Mouse (Mus musculus) Patski (cell line): ENCODE data around the gene Eda. TPM values are rescaled to one million over a fixed set of nuclear protein-coding genes. Genes with fewer than 3 reads are reported as not detected.

Source experiments
- ATAC-seq: fragments of 100-300 bp; one replicate; pipeline ENCODE4 v1.8.0; 2021
- CTCF ChIA-PET: fragments of 350-600 bp; sonication (Branson Sonifier 250); formaldehyde crosslinking; loops from one replicate; lab custom pipeline; 2022; ENCODE audit warnings: inconsistent platforms; lab: Charles Lee
- POLR2A ChIA-PET: fragments of 350-600 bp; sonication (Branson Sonifier 250); formaldehyde crosslinking; loops from one replicate; lab custom pipeline; 2022; ENCODE audit warnings: antibody characterized with exemption, inconsistent platforms; lab: Charles Lee
- DNase-seq: peaks from one replicate; pipeline ENCODE4 v3.0.0-alpha.2; 2011; ENCODE audit warnings: low read depth, low spot score
- H3K27me3 ChIP-seq: fragments of 371-371 bp; one replicate; pipeline ENCODE4 v1.5.1; 2021
- CTCF ChIP-seq: fragments of 100-300 bp; IDR thresholded peaks from one replicate; pipeline ENCODE4 v1.5.1; 2021
- in situ Hi-C: fragments of 300-500 bp; cut with MboI; formaldehyde crosslinking; loops from 3 replicates; pipeline ENCODE4 v1.11.1; 2018; ENCODE audit warnings: low pct_unique_long_range_greater_than_20kb, mixed read lengths
- polyA plus RNA-seq: library from polyadenylated mRNA; unstranded; gene quantifications from one replicate; pipeline ENCODE4 v1.2.3, GENCODE M21; 2021

Gene Eda
- 0.03 TPM for polyA plus RNA-seq

DNA sequence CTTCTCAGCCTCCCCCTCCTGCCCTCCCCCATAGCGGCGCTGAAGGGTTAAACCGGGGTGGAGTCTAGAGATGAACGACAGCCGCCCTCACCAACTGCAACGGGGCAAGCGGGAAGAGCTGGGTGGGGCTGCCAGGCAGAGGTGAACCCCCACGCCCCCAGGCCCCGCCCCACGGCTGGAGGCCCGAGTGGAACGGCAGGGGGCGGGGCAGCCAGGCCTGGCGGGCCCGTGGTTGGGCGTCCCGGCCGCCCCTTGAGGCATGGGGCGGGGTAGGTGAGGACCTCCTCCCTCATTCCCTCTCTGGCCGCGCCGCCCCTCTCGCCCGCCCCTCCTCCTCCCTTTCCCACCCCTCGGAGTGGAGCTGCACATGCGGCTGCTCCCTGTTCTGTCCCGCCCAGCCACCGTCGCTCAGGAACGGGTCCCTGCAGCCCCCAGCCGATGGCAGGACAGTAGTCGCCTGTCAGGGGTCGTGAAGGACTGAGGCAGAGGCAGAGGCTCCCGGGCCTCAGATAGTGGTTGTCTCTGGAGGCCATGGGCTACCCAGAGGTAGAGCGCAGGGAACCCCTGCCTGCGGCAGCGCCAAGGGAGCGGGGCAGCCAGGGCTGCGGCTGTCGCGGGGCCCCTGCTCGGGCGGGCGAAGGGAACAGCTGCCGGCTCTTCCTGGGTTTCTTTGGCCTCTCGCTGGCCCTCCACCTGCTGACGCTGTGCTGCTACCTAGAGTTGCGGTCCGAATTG, at the start of gene Eda:
Eda (plus strand) TSS at position 357 of the 735 bp plus-strand sequence.
- TF ChIP-seq CTCF, result no peak
- DNase-seq (no peak), ATAC-seq (peak; percentile 70)
- POLR2A ChIA-PET, result no interaction called here
- in situ Hi-C loops, result no loop called here
- CTCF ChIA-PET, result no interaction called here
- peaks cover 56% of the 10 kb centered on the region for H3K27me3 ChIP-seq

GRCm38 (mm10) chrX:99961002-99961401, 14.4 kb upstream of the Eda start:
- in situ Hi-C loops, result no loop called here
- ATAC-seq, result no peak
- CTCF ChIA-PET, result no interaction called here

DNA sequence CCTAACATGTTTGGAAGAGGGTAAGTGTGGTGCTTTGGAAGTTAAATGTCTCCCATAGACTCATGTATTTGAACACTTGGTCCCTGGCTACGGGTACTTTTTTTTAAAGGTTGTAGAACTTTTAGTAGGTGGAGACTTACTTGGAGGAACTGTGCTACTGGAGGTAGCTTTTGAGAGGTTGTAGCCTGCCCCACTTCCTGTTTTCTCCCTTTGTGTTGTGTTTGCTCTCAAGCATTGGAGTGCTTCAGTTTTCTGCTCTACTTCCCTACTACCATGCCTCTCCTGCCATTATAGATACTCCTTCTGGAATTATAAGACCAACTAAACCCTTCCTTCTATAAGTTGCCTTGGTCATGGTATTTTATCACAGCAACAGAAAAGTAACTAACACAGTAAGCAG, 5.3 kb upstream of the Eda start:
- ChIA-PET CTCF (no interaction called here), POLR2A (no interaction called here)
- no peak for DNase-seq
- TF ChIP-seq CTCF, result no peak
- in situ Hi-C loops, result no loop called here
- ATAC-seq, result no peak
- H3K27me3 ChIP-seq, result peaks cover 34% of the 10 kb centered on the region

More at GRCm38 (mm10) chrX:99961002-99961401, 14.4 kb upstream of the Eda start:
- DNase-seq, result no peak
- no peak for TF ChIP-seq CTCF
- POLR2A ChIA-PET, result no interaction called here
- H3K27me3 ChIP-seq, result peaks cover 40% of the 10 kb centered on the region

DNA sequence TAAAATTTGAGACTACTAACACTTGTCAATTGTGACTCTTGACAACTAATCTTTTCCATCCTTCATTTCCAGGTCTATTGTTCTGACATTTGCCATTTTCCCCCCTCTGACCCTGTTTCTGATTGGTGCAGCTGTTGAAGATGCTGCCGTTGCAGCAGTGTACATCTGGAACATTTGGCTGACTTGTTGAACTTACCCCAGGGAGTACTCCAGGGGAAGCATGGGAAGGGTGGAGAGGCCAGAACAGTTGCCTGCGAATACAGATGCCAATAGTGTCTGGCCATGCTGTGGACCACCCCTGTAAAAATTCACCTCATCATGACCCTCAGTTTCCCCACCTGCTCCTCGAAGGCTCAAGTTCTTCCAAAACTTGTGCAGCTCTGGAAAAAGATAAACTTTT, 1.0 kb upstream of the Eda start:
- no peak for TF ChIP-seq CTCF
- ChIA-PET POLR2A (no interaction called here), CTCF (no interaction called here)
- ATAC-seq (no peak), DNase-seq (no peak)
- H3K27me3 ChIP-seq, result peaks cover 57% of the 10 kb centered on the region
- in situ Hi-C loops, result no loop called here

- in situ Hi-C loops, result no loop called here
- H3K27me3 ChIP-seq, result peaks cover 56% of the 10 kb centered on the region
- DNase-seq (no peak), ATAC-seq (no peak)
- CTCF ChIA-PET, result no interaction called here
- POLR2A ChIA-PET, result no interaction called here
- TF ChIP-seq CTCF, result no peak
Measured at GRCm38 (mm10) chrX:99974803-99975202, 603 bp upstream of the Eda start.

DNA sequence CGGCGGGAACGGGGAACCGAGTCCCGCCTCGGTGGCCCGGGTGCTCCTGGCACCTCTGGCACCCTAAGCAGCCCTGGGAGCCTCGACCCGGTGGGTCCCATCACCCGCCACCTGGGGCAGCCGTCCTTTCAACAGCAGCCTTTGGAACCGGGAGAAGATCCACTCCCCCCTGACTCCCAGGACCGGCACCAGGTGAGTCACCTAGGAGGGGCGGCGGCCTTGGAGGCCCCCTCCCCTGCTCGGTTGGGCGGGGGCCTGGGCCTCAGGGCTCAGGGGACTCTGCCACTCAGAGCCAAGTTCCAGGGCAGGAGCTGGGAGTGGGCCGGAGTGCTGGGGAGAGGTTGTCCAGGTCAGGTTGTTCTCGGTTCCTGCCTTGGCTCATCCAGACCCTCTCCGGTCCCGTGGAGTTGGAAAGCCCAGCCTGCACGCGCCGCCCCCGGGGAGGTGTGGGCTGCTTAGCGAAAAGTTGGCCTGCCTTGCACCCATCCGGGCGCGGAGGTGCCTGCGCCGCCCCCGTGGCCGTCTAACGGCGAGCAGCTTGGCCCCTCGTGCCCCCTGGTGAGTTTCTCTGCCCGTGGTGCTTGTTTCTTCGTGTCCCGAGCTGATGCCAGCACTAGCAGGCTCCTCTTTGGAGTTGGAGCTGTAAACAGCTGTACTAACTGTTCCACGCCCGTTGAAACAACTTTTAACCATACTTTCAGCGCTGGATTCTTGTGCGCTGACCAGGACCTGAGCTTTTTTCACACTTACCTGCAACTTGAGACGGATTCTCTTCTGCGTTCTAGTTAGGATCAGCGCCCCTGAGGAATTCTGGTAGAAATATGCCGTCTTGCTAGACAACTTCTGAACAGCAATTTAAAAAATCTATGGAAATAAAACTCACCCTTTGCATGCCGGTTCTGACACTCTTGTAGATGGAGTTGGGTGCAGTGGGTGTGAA, 849 bp downstream of the Eda start:
- ChIA-PET CTCF (no interaction called here), POLR2A (no interaction called here)
- DNase-seq (no peak), ATAC-seq (peak; percentile 16)
- peaks cover 64% of the 10 kb centered on the region for H3K27me3 ChIP-seq
- no peak for TF ChIP-seq CTCF
- in situ Hi-C loops, result no loop called here

- ATAC-seq, result no peak
- peaks cover 72% of the 10 kb centered on the region for H3K27me3 ChIP-seq
- no peak for TF ChIP-seq CTCF
- in situ Hi-C loops, result no loop called here
- ChIA-PET POLR2A (no interaction called here), CTCF (no interaction called here)
- DNase-seq, result no peak
Measured at GRCm38 (mm10) chrX:99978354-99978753, 2.9 kb downstream of the Eda start.

DNA sequence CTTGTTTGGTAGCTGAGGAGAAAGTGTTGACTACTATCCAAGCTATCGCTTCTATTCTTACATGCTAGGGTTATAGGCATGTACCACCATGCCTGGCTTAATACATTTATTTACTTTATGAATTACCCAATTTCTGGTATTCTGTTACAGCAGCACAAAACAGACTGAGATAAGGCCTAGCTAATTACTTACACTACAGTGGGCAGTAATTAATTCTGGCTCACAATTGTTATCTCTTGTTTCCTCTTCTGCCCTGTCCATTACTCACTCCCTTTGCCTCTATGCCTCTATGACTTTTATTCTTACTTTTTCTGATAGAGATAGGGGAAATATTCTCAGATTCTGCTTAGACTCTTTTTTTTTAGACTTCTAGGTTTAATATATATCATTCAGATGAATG, 18.0 kb downstream of the Eda start:
- no peak for DNase-seq
- ChIA-PET CTCF (no interaction called here), POLR2A (no interaction called here)
- H3K27me3 ChIP-seq, result peaks cover 33% of the 10 kb centered on the region
- TF ChIP-seq CTCF, result no peak
- ATAC-seq, result no peak
- in situ Hi-C loops, result no loop called here

DNA sequence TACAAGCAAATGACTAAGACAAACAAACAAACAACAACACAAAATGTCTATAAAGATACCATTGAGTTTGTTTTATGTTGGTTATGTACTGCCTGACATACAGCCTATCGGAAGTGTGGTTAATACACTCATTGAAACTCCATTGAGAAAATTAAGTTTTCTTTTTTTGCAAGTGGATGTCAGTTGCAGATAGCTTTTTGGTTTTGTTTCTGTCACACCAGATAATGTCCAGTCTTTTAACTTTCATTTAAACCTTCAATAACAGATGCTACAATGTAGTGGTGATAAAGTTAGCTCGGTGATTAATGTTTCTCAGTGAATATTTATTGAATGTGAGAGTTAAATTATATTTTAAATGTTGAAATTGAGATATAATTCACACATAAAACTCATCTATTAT, 23.9 kb downstream of the Eda start:
- CTCF ChIA-PET, result no interaction called here
- in situ Hi-C loops, result no loop called here
- POLR2A ChIA-PET, result no interaction called here
- DNase-seq (no peak), ATAC-seq (no peak)
- TF ChIP-seq CTCF, result no peak
- H3K27me3 ChIP-seq, result peaks cover 12% of the 10 kb centered on the region

GRCm38 (mm10) chrX:100118362-100118761, 143.0 kb downstream of the Eda start:
- DNase-seq (no peak), ATAC-seq (no peak)
- H3K27me3 ChIP-seq, result peaks cover 58% of the 10 kb centered on the region
- no peak for TF ChIP-seq CTCF
- ChIA-PET POLR2A (no interaction called here), CTCF (no interaction called here)
- in situ Hi-C loops, result no loop called here

DNA sequence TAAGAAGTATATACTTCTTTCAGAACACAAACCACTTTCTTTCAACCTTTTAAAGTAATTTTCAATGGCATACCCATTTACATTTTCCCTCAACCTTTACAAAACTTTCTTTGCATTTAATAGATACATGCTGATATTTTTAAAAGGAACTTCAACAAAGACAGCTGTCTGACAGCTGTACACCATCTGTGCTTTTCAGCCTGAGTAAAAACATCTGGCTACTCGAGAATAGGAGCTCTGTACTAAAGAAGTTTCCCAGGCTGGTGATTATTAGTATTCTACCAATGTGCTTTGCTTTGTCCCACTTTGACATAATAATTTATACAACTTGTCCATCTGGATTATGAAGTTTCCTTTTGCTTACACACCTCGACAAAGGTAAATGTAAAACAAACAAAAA, 219.9 kb downstream of the Eda start:
- in situ Hi-C loops, result no loop called here
- ChIA-PET POLR2A (no interaction called here), CTCF (no interaction called here)
- no peak for ATAC-seq
- peaks cover 60% of the 10 kb centered on the region for H3K27me3 ChIP-seq
- no peak for DNase-seq
- no peak for TF ChIP-seq CTCF
